Mouse (Mus musculus) MEL (cell line): ENCODE results near the gene Mvb12a. TPM values are rescaled to one million over a fixed set of nuclear protein-coding genes. Genes with fewer than 3 reads are reported as not detected.

Source experiments
- DNase-seq: peaks from one replicate; pipeline ENCODE4 v3.0.0; 2011; ENCODE audit warnings: low read depth, low spot score
- H3K27ac ChIP-seq: 2 replicates; pipeline ENCODE4 v1.5.1; 2012; ENCODE audit warnings: low read depth, mild to moderate bottlenecking, control low read depth, low read length, moderate library complexity; ENCODE audit not compliant: control insufficient read depth
- H3K27me3 ChIP-seq, 2 experiments: fragments of 150-350 bp in 1 of 2; sonication (generic) in 1 of 2; 2 replicates each; pipeline ENCODE4 v1.6.1; 2012; ENCODE audit warnings: low read length in 2 of 2, mild to moderate bottlenecking in 2 of 2, improper control_type of control experiment in 1 of 2, moderate library complexity in 1 of 2; ENCODE audit not compliant: insufficient read depth in 2 of 2, control insufficient read depth in 1 of 2
- H3K36me3 ChIP-seq, 2 experiments: 2 replicates each; pipeline ENCODE4 v1.6.1; 2012 to 2014; ENCODE audit warnings: low read length in 2 of 2, improper control_type of control experiment in 1 of 2, inconsistent platforms in 1 of 2, mild to moderate bottlenecking in 1 of 2; ENCODE audit not compliant: insufficient read depth in 2 of 2, control insufficient read depth in 1 of 2
- H3K4me1 ChIP-seq, 2 experiments: fragments of 150-350 bp in 1 of 2; sonication (generic) in 1 of 2; 2 replicates each; pipeline ENCODE4 v1.6.1; 2012; ENCODE audit warnings: low read length in 2 of 2, improper control_type of control experiment in 1 of 2, mild to moderate bottlenecking in 1 of 2; ENCODE audit not compliant: insufficient read depth in 2 of 2, control insufficient read depth in 1 of 2
- H3K4me3 ChIP-seq, 2 experiments: fragments of 150-350 bp in 1 of 2; sonication (generic) in 1 of 2; 2 replicates each; pipeline ENCODE4 v1.5.1; 2012; ENCODE audit warnings: low read depth in 2 of 2, low read length in 2 of 2, mild to moderate bottlenecking in 2 of 2, moderate library complexity in 2 of 2, control low read depth in 1 of 2, improper control_type of control experiment in 1 of 2; ENCODE audit not compliant: control insufficient read depth in 1 of 2, insufficient read depth in 1 of 2
- H3K79me2 ChIP-seq: 2 replicates; pipeline ENCODE4 v1.6.1; 2012; ENCODE audit warnings: mild to moderate bottlenecking, low read length, moderate library complexity; ENCODE audit not compliant: control insufficient read depth, poor library complexity, insufficient read depth
- H3K9ac ChIP-seq: 2 replicates; pipeline ENCODE4 v1.6.1; 2012; ENCODE audit warnings: low read depth, mild to moderate bottlenecking, control low read depth, low read length, moderate library complexity; ENCODE audit not compliant: control insufficient read depth, poor library complexity, severe bottlenecking
- H3K9me3 ChIP-seq: fragments of 150-350 bp; sonication (generic); replicated peaks from 2 replicates; pipeline ENCODE4 v1.6.1; 2012; ENCODE audit warnings: mild to moderate bottlenecking, low read length, improper control_type of control experiment, moderate library complexity; ENCODE audit not compliant: insufficient read depth
- BHLHE40 ChIP-seq: IDR thresholded peaks from 2 replicates; pipeline ENCODE4 v1.6.1; 2012; ENCODE audit warnings: low read depth, mild to moderate bottlenecking, inconsistent platforms, low read length, improper control_type of control experiment, borderline replicate concordance
- CHD2 ChIP-seq: IDR thresholded peaks from 2 replicates; pipeline ENCODE4 v1.6.1; 2011; ENCODE audit warnings: low read length, improper control_type of control experiment
- EP300 ChIP-seq, 2 experiments: IDR thresholded peaks; 2 replicates each; pipeline ENCODE4 v1.6.1; 2011; ENCODE audit warnings: improper control_type of control experiment in 2 of 2, low read length in 2 of 2, low read depth in 1 of 2, mild to moderate bottlenecking in 1 of 2
- ETS1 ChIP-seq: IDR thresholded peaks from 2 replicates; pipeline ENCODE4 v1.6.1; 2012; ENCODE audit warnings: low read depth, mild to moderate bottlenecking, inconsistent platforms, low read length, improper control_type of control experiment, moderate library complexity
- GABPA ChIP-seq: IDR thresholded peaks from 2 replicates; pipeline ENCODE4 v1.6.1; 2012; ENCODE audit warnings: low read depth, mild to moderate bottlenecking, inconsistent platforms, low read length, improper control_type of control experiment, moderate library complexity
- GATA1 ChIP-seq: IDR thresholded peaks from 2 replicates; pipeline ENCODE4 v1.6.1; 2011; ENCODE audit warnings: low read depth, low read length, improper control_type of control experiment
- HCFC1 ChIP-seq: IDR thresholded peaks from 2 replicates; pipeline ENCODE4 v1.6.1; 2012; ENCODE audit warnings: low read depth, mild to moderate bottlenecking, inconsistent platforms, low read length, improper control_type of control experiment, moderate library complexity
- JUND ChIP-seq: IDR thresholded peaks from 2 replicates; pipeline ENCODE4 v1.6.1; 2011; ENCODE audit warnings: low read depth, mild to moderate bottlenecking, improper control_type of control experiment, low read length
- KAT2A ChIP-seq: conservative IDR thresholded peaks from 2 replicates; pipeline ENCODE4 v1.6.1; 2012; ENCODE audit warnings: low read depth, low read length, improper control_type of control experiment, inconsistent platforms
- MAX ChIP-seq: IDR thresholded peaks from 2 replicates; pipeline ENCODE4 v1.6.1; 2011; ENCODE audit warnings: low read length, improper control_type of control experiment
- MAZ ChIP-seq: IDR thresholded peaks from 2 replicates; pipeline ENCODE4 v1.6.1; 2012; ENCODE audit warnings: low read depth, mild to moderate bottlenecking, inconsistent platforms, low read length, improper control_type of control experiment
- MEF2A ChIP-seq: IDR thresholded peaks from 2 replicates; pipeline ENCODE4 v1.6.1; 2014; ENCODE audit warnings: low read depth, mild to moderate bottlenecking, inconsistent platforms, low read length, improper control_type of control experiment; ENCODE audit not compliant: poor library complexity, insufficient replicate concordance, severe bottlenecking; ENCODE audit errors: extremely low read depth
- MXI1 ChIP-seq: IDR thresholded peaks from 2 replicates; pipeline ENCODE4 v1.6.1; 2011; ENCODE audit warnings: mild to moderate bottlenecking, low read depth, low read length, improper control_type of control experiment
- MYB ChIP-seq: IDR thresholded peaks from 2 replicates; pipeline ENCODE4 v1.6.1; 2011; ENCODE audit warnings: mild to moderate bottlenecking, low read depth, low read length, improper control_type of control experiment
- MYC ChIP-seq: IDR thresholded peaks from 2 replicates; pipeline ENCODE4 v1.6.1; 2011; ENCODE audit warnings: low read depth, mild to moderate bottlenecking, low read length, improper control_type of control experiment, moderate library complexity
- NRF1 ChIP-seq: IDR thresholded peaks from 2 replicates; pipeline ENCODE4 v1.6.1; 2014; ENCODE audit warnings: low read depth, mild to moderate bottlenecking, inconsistent platforms, low read length, improper control_type of control experiment, moderate library complexity; ENCODE audit not compliant: poor library complexity, insufficient read depth, severe bottlenecking
- POLR2AphosphoS5 ChIP-seq: IDR thresholded peaks from 2 replicates; pipeline ENCODE4 v1.6.1; 2012; ENCODE audit warnings: low read depth, borderline replicate concordance, mild to moderate bottlenecking, inconsistent platforms, low read length, moderate library complexity, mixed read lengths
- RAD21 ChIP-seq: IDR thresholded peaks from 2 replicates; pipeline ENCODE4 v1.6.1; 2011; ENCODE audit warnings: mild to moderate bottlenecking, low read depth, low read length, improper control_type of control experiment
- RCOR1 ChIP-seq: IDR thresholded peaks from 2 replicates; pipeline ENCODE4 v1.6.1; 2012; ENCODE audit warnings: low read depth, mild to moderate bottlenecking, inconsistent platforms, low read length, improper control_type of control experiment
- SMC3 ChIP-seq: IDR thresholded peaks from 2 replicates; pipeline ENCODE4 v1.6.1; 2011; ENCODE audit warnings: low read depth, low read length, improper control_type of control experiment
- TBP ChIP-seq: IDR thresholded peaks from 2 replicates; pipeline ENCODE4 v1.8.0; 2011; ENCODE audit warnings: low read depth, low read length, improper control_type of control experiment
- TCF12 ChIP-seq: IDR thresholded peaks from 2 replicates; pipeline ENCODE4 v1.6.1; 2014; ENCODE audit warnings: low read depth, mild to moderate bottlenecking, inconsistent platforms, low read length, improper control_type of control experiment, moderate library complexity
- UBTF ChIP-seq: IDR thresholded peaks from 2 replicates; pipeline ENCODE4 v1.6.1; 2012; ENCODE audit warnings: low read depth, mild to moderate bottlenecking, inconsistent platforms, low read length, improper control_type of control experiment, moderate library complexity, borderline replicate concordance; ENCODE audit not compliant: insufficient read depth
- USF1 ChIP-seq: IDR thresholded peaks from 2 replicates; pipeline ENCODE4 v1.6.1; 2014; ENCODE audit warnings: low read depth, mild to moderate bottlenecking, inconsistent platforms, low read length, improper control_type of control experiment, moderate library complexity
- ZC3H11A ChIP-seq: IDR thresholded peaks from 2 replicates; pipeline ENCODE4 v1.6.1; 2012; ENCODE audit warnings: low read depth, mild to moderate bottlenecking, inconsistent platforms, low read length, improper control_type of control experiment
- ZKSCAN1 ChIP-seq: IDR thresholded peaks from 2 replicates; pipeline ENCODE4 v1.6.1; 2012; ENCODE audit warnings: low read depth, mild to moderate bottlenecking, inconsistent platforms, low read length, improper control_type of control experiment, moderate library complexity
- ZMIZ1 ChIP-seq: IDR thresholded peaks from 2 replicates; pipeline ENCODE4 v1.6.1; 2012; ENCODE audit warnings: low read depth, mild to moderate bottlenecking, inconsistent platforms, low read length, improper control_type of control experiment, moderate library complexity
- ZNF384 ChIP-seq: IDR thresholded peaks from 2 replicates; pipeline ENCODE4 v1.6.1; 2012; ENCODE audit warnings: low read depth, mild to moderate bottlenecking, inconsistent platforms, low read length, improper control_type of control experiment
- polyA plus RNA-seq, 2 experiments: library from polyadenylated mRNA; stranded (reverse) in 1 of 2; unstranded in 1 of 2; fragments of >175 nt in 1 of 2; fragments of >200 nt in 1 of 2; gene quantifications; 2 replicates each; pipeline versions ENCODE4 v1.2.1 to v1.2.4; 2012; ENCODE audit warnings: low replicate concordance in 2 of 2, low read depth in 1 of 2; ENCODE audit not compliant: insufficient read length in 2 of 2, insufficient read depth in 1 of 2, missing spikeins in 1 of 2
- total RNA-seq: library from RNA; depleted of rRNA; stranded (reverse); fragments of 300-350 nt; gene quantifications from 2 replicates; pipeline ENCODE4 v1.2.3, GENCODE M21; 2012

Gene Mvb12a
- total and polyA plus RNA-seq, 3 experiments = 46.5 to 67.3 TPM; not detected in 1

GRCm38 (mm10) chr8:71550754-71551153, 8.0 kb downstream of the Mvb12a start:
- no peak overlapping the region for H3K9ac ChIP-seq
- no peaks in the 10 kb centered on the region for H3K9me3 ChIP-seq
- no peaks in the 10 kb centered on the region for H3K79me2 ChIP-seq
- H3K27me3 ChIP-seq = no peaks in the 10 kb centered on the region
- no peak overlapping the region for H3K27ac ChIP-seq
- peaks cover 0 to 8% of the 10 kb centered on the region in 2 experiments; a peak in 2 of 4 replicates for H3K36me3 ChIP-seq
- no peak for DNase-seq
- TF ChIP-seq RCOR1 = no peak
- TF ChIP-seq ETS1 = no peak
- TF ChIP-seq GATA1 = no peak
- TF ChIP-seq EP300 (IDR thresholded peaks at IDR 0.05; ENCODE audit: low read depth in 1 of 2, low read length in 2 of 2) = no peak
- no peak for TF ChIP-seq MYB
- TF ChIP-seq TCF12 = no peak
- no peak for TF ChIP-seq MXI1
- no peak for TF ChIP-seq POLR2AphosphoS5
- no peak for TF ChIP-seq MAZ
- TF ChIP-seq NRF1 = no peak
- no peak for TF ChIP-seq CHD2
- TF ChIP-seq USF1 = no peak
- no peak for TF ChIP-seq ZKSCAN1
- TF ChIP-seq HCFC1 = no peak
- TF ChIP-seq KAT2A = no peak
- TF ChIP-seq BHLHE40 = no peak
- no peak for TF ChIP-seq TBP
- TF ChIP-seq MEF2A = no peak
- H3K4me1 ChIP-seq = peaks cover 5 to 23% of the 10 kb centered on the region in 2 experiments
- H3K4me3 ChIP-seq = no peak overlapping the region

- TF ChIP-seq EP300 (IDR thresholded peaks at IDR 0.05; ENCODE audit: low read depth in 1 of 2, low read length in 2 of 2) (no peak), GATA1 (no peak), RAD21 (no peak), ZNF384 (no peak), MAZ (no peak), ZKSCAN1 (no peak), MAX (no peak), UBTF (no peak), SMC3 (no peak), ETS1 (no peak), HCFC1 (no peak), BHLHE40 (no peak), GABPA (no peak), ZC3H11A (no peak), NRF1 (no peak), MYC (no peak), MEF2A (no peak), ZMIZ1 (no peak), MYB (no peak), JUND (no peak)
- Histone ChIP-seq H3K36me3 (peaks cover 0 to 8% of the 10 kb centered on the region in 2 experiments; a peak in 2 of 4 replicates), H3K4me1 (peaks cover 5 to 23% of the 10 kb centered on the region in 2 experiments), H3K9me3 (no peaks in the 10 kb centered on the region), H3K9ac (no peak overlapping the region), H3K79me2 (no peaks in the 10 kb centered on the region), H3K4me3 (no peak overlapping the region), H3K27me3 (no peaks in the 10 kb centered on the region), H3K27ac (no peak overlapping the region)
- DNase-seq = no peak
These were observed 10.0 kb downstream of the Mvb12a start for GRCm38 (mm10) chr8:71552770-71553169.
